Mouse (Mus musculus) olfactory bulb, adult 2 months (tissue): ENCODE results near the gene Speg.

Source experiments
- CTCF ChIP-seq: fragments of 200-500 bp; IDR thresholded peaks from 2 replicates; pipeline ENCODE4 v1.5.1; 2012; ENCODE audit warnings: low read depth, mild to moderate bottlenecking, low read length, moderate library complexity; ENCODE audit not compliant: insufficient read depth
- POLR2A ChIP-seq: fragments of 200-500 bp; IDR thresholded peaks from 2 replicates; pipeline ENCODE4 v1.6.1; 2012; ENCODE audit warnings: mild to moderate bottlenecking, low read depth, low read length, moderate library complexity; ENCODE audit not compliant: insufficient read depth

GRCm38 (mm10) chr1:75387469-75387928 is 12.4 kb downstream of the Speg start:
- TF ChIP-seq CTCF = 0 out of 2 replicates have a peak, but pooled peaks have one; percentile 6
- TF ChIP-seq POLR2A = no peak
